Mouse (Mus musculus) lung, postnatal 14 days (tissue): Measurements from ENCODE around the gene Hyal1.
"Not testable (repeated sequence)": the region's sequence is repeated elsewhere in the genome, so short reads cannot be mapped to it uniquely, and the experiment has no call there.

Source experiments
- DNase-seq: peaks from one replicate; pipeline ENCODE4 v3.0.0; 2021

The Hyal1 gene

DNA sequence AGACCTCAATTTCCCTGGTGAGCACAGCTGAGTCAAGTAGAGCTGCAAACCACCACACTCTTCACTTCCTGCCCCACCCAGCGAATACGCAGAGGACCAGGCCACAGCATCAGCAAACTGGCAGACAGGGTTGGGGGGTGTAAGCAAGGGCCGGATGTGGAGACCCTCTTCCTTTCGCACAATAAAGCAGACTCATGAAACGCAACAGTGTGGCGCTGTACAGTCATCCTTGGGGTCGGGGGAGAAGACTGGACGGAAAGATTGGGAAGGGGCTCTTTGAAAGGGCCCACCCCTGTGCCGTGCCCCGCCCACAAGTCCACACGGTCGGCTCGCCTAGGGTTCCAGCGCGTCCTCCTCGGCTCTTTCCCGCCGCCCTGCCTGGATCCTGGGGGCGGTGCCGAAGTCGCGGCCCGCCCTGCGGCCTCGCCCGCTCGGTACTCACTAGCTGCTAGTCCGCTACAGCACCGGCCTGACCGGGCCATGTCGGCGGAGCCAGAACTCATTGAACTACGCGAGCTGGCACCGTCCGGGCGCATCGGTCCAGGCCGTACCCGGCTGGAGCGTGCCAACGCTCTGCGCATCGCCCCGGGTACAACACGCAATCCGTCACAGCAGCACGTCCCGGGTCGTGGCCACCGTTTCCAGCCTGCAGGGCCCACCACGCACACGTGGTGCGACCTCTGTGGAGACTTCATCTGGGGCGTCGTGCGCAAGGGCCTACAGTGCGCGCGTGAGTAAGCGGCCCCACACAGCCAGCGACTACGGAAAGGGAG is 25.4 kb upstream of the Hyal1 start, which contains the start of gene Rassf1:
Gene Rassf1 (plus strand): TSS at position 439 of the 773 bp plus-strand sequence.
- DNase-seq: peak; percentile 68

DNA sequence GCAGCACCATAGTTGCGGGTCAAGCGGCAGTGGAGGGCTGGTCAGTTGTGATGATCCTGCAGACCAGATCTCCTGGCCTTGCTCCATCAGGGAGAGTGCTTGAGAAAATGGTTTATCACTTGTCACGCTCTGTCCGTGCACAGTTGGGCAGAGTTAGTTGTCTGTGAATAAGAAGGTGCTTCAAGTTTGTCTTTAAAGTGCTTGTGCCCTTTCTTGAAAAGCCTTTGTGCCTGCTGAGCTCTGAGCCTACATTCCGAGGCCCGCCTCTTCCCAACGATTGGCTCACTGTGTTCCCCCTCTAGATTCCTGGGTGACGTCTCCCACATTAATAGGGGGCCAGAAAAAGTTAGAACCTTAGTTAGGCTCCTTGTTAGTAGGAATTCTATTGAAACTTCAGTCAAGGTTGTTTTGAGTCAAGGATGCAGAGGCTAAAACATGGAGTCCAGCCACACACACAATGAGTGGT is 24.8 kb upstream of the Hyal1 start:
- no peak for DNase-seq

GRCm38 (mm10) chr9:107552690-107553393 is 23.9 kb upstream of the Hyal1 start:
- DNase-seq: no peak

GRCm38 (mm10) chr9:107553541-107554318 is 23.0 kb upstream of the Hyal1 start:
- DNase-seq: no peak

DNA sequence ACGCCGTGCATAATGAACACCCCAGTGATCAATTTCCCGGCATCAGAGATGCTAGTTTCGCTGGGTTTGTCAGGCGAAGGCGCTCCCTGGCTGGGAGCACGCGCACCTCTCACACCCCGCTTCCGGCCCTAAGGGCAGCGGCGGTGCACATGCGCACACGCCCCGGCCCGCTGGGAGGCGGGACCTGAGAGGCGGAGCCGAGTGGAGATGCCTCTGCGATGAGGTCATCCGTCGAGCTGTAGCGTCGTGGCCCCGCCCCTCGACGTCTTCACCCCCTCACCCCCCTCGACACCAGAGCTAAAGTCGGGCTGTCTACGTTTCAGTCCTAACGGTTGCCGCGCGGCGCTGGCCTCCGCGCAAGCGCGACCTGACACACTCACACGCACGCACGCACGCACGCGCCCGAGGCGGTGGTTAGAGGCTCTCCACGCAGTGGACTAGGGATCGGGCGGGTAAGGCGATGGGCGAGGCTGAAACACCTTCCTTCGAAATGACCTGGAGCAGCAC is 22.4 kb upstream of the Hyal1 start:
- peak; percentile 94 for DNase-seq

GRCm38 (mm10) chr9:107555031-107555457 is 21.7 kb upstream of the Hyal1 start:
- peak; percentile 74 for DNase-seq

GRCm38 (mm10) chr9:107555701-107556100 is 21.0 kb upstream of the Hyal1 start:
- DNase-seq: no peak

DNA sequence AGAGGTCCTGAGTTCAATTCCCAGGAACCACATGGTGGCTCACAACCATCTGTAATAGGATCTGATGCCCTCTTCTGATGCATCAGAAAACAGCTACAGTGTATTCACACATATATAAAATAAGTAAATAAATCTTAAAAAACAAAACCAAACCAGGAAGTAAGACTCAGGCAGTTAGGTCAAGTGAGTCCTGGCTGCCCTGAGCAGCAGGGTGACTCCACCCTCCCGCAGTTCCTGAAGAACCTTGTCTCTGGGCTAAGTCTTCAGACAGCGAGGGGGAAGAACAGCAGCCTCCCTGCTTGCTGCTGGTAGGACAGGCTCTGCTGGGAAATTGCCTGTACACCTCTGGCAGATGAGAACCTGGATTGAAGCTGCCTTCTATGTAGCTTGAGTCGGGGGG is 20.4 kb upstream of the Hyal1 start:
- DNase-seq: no peak

GRCm38 (mm10) chr9:107563029-107563581 is 13.6 kb upstream of the Hyal1 start, which contains the start of gene Tusc2:
Tusc2 (plus strand) TSS chr9:107563255.
- DNase-seq: peak; percentile 93

DNA sequence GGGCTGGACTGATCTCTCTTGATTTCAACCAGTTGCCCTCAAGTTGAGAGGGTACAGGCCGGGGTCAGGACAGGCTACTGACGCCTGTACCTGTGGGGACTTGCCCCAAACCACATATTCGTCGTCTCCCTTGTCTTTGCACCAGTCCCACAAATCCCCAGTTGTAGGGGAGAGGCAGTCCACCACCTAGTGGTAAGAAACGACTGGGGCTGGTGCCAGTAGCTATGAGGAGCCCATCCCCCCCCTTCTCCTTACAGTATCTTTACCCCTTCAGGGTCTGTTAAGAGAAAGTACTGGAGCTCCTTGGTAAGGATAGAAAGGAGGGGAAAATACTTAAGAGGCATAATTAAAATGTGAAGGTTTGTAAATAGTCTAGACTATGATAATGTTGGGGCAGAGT is 11.2 kb upstream of the Hyal1 start:
- DNase-seq: not testable (repeated sequence)

DNA sequence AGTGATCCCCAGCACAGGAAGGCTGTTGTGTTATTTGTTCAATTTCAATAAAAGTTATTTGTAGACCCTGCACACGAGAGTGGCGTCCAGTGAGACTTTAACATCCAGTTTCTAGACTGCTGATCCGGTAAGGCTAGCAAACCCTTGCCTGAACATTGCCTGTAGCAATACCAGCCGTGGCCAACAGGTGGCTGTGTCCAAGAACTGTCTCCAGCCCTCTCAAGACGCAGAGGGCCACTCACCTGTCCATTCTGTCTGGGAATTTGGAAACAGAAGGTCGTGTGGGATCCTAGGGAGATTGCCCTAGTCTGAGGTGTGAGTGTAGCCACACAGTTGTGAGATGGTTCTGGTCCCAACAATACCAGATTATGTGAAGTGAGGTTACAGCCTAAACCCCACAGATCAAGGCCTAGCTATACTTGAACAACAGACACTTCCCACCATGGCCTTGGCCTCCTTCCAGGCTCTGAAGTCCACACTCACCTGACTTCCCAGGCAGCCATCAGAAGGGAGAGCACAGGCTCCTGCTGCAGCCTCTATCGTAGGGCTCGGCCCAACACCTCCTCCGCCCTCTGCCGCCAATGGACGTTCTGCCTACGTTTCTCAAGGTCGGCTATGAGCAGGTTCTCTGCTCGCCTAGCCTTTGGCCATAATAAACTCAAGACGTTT is 10.6 kb upstream of the Hyal1 start:
- DNase-seq: peak; percentile 95

- DNase-seq: peak; percentile 60
These were observed 9.9 kb upstream of the Hyal1 start for GRCm38 (mm10) chr9:107566855-107567254.

DNA sequence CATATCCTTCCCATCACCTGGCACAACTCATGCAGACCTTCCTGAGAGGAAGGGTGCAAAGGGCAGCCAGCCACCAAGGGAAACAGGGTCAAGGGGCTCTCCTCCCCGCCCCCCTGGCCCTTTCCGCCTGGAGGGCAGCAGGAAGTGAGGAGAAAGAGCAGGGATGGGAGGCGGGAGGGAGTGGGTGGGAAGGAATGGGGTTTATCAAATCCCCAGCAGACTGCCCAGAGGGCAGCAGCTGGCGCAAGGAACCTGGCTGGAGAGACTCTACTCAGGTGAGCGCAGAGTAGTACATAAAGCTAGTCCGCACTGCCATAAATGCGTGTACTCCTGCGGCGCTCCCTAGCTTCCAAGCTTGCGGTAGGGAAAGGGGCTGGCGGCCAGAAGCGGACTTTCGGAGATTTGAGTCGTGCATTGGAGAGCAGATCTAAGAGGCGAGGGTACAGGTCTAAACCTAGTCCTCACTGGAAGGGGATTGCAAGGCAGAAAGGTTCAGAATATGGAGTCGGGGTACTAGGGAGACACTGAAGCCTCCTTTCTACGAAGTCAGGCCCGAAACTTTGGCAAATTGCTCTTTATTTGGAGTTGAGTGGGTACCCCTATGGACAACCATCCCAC is 8.9 kb upstream of the Hyal1 start, which contains the start of gene Hyal2:
Gene Hyal2 (plus strand): TSS at position 244 of the 618 bp plus-strand sequence.
- peak; percentile 63 for DNase-seq

DNA sequence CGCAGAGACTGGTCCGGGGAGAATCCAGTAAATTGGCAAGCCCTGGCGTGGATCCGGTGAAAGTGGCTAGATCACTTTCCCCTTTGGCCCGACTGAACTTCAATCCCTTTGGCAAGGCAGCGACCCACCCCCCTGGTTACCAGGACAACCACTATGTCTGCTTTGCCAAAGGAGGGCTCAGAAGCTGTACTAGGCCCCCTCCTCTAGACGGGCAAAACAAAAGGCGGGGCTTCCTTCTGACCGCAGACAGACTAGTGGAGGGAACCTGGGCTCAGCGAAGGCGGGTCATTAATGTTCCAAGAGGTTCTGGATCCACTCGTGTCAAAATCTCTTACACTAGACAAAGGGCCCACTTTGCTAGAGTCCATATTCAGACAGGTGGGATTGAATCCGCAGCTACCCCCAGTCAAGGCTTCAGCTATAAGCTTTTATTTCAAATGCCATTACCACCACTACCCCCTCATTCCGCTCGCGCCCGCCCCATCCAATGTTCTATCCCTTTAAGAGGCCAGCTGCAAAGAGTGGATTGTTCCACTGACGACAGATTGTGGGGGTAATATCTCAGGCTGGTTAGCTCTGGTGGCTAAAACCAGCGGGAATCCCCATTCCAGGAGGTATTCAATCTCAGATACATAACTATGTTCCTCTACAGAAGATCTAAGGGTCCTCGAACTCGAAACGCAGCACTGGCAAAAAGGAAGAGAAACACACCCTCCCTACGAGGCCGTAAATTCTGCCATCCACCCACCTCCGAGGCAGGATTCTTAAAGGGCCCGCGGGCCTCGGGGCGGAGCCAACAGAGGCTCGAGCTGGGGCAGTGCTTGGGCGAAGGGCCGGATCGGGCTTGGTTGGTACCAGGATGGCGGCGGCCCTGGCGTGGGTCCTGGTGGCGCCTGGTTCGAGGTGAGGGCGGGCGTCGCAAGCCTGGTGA is 8.1 kb upstream of the Hyal1 start:
- peak; percentile 84 for DNase-seq

DNA sequence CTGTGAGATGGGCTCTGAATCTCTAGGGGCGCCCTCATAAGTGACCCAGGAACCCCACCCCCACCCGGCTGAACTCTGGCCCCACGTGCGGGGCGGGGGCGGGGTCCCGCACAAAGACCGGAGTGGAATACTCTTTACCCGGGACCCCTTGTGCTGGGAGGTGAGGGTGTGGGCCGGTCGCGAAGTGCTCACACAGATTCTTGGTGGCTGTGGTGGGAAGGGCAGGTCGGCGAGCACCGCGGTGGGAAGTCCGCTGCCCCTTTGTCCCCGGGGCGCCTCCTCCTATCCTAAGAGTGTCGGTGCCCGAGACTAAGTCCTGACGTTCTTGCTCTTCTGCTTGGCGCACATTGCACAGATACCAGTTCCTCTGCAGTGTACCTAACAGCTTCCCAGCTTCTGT is 7.5 kb upstream of the Hyal1 start:
- DNase-seq: no peak

DNA sequence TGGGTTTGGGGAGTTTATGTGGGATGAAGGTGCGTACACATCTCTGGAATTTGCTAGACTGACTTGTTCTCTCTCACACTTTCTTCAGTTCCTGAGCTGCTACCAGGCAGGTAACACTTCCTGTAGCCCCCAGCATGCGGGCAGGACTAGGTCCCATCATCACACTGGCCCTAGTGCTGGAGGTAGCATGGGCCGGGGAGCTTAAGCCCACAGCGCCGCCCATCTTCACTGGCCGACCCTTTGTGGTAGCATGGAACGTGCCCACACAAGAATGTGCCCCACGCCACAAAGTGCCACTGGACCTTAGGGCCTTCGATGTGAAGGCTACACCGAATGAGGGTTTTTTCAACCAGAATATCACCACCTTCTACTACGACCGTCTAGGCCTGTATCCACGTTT is 6.7 kb upstream of the Hyal1 start:
- no peak for DNase-seq

- DNase-seq: no peak
These were observed 5.9 kb upstream of the Hyal1 start for GRCm38 (mm10) chr9:107570845-107571244.

DNA sequence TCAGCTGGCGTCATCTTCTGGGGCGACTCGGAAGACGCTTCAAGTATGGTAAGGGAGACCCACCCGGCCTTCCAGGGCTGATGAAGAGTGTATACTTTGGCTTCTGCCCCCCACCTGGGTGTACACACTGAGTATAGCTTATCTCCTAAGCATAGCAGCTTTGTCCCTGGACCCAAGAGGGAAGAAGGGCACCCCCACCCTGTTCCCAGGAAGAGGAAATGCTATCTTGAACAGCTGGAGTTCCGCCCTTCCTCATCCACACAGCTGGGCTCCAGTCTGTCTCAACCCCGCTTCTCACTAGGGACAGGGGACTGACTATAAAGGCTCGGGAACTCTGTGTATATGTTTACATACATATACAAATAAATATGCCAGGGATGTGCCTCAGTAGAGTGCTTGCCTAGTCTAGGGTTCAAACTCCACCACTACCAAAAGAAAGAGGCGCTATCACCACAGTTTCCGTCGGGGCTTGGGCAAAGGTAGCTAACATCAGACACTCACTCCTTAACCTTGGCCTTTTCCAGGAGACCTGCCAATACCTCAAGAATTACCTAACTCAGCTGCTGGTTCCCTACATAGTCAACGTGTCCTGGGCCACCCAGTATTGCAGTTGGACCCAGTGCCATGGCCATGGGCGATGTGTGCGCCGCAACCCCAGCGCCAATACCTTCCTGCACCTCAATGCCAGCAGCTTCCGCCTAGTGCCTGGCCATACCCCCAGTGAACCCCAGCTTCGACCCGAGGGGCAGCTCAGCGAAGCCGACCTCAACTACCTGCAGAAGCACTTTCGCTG is 5.0 kb upstream of the Hyal1 start:
- no peak for DNase-seq

- no peak for DNase-seq
These were observed 4.4 kb upstream of the Hyal1 start for GRCm38 (mm10) chr9:107572327-107572662.

DNA sequence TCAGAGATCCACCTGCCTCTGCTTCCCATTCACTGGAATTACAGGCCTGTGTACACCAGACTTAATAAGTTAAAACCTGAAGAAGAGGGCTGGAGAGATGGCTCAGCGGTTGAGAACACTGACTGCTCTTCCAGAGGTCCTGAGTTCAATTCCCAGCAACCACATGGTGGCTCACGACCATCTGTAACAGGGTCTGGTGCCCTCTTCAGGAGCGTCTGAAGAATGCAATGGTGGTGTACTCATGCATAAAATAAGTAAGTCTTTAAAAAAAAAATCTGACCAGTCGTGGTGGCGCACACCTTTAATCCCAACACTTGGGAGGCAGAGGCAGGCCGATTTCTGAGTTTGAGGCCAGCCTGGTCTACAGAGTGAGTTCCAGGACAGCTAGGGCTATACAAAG is 3.0 kb upstream of the Hyal1 start:
- not testable (repeated sequence) for DNase-seq
